In genomic region chr11:98192901-98193805, GRCm38 (mm10) we compare ENCODE assay signal across 8 mouse cellular contexts. TPM values are rescaled to one million over a fixed set of nuclear protein-coding genes. Genes with fewer than 3 reads are reported as not detected.
DNase-seq lines count a peak whose midpoint lies in the region; ATAC-seq and TF ChIP-seq lines count a peak whose summit lies in the region.

Med1 (minus strand) TSS chr11:98193293.

- peak; percentile 73 for TF ChIP-seq EP300 in lung, postnatal 0 days (IDR thresholded peaks at IDR 0.05)

- peaks cover 22% of the 10 kb centered on the region for H3K4me1 ChIP-seq in hindbrain, embryonic 10.5 days (replicated peaks)
- no peaks in the 10 kb centered on the region for H3K4me1 ChIP-seq in lung, postnatal 0 days (ENCODE audit: insufficient read depth, low read depth, low read length)

- peak within 1 kb of the TSS; percentile 91 for H3K4me3 ChIP-seq in hindbrain, embryonic 10.5 days
- H3K4me3 ChIP-seq in lung, postnatal 0 days (ENCODE audit: low read depth, low read length): peak within 1 kb of the TSS; percentile 83

- H3K9me3 ChIP-seq in hindbrain, embryonic 10.5 days: no peaks in the 10 kb centered on the region
- H3K9me3 ChIP-seq in lung, postnatal 0 days (ENCODE audit: low read length): no peaks in the 10 kb centered on the region

- WGBS in hindbrain, embryonic 10.5 days: under 1% methylated on average over 53 of the region's 53 CpGs
- WGBS in lung, postnatal 0 days: 1% methylated on average over 49 of the region's 53 CpGs

- ATAC-seq in frontal cortex, adult (ENCODE audit: low TSS enrichment): peak; percentile 99
- ATAC-seq in lung, postnatal 0 days: peak; percentile 98

- H3K4me2 ChIP-seq in lung, postnatal 0 days (replicated peaks; ENCODE audit: low read depth, low read length): peak within 1 kb of the TSS; percentile 72

- no peaks in the 10 kb centered on the region for H3K27me3 ChIP-seq in hindbrain, embryonic 10.5 days (ENCODE audit: insufficient read depth, poor library complexity, severe bottlenecking)
- no peaks in the 10 kb centered on the region for H3K27me3 ChIP-seq in lung, postnatal 0 days (replicated peaks; ENCODE audit: insufficient read depth, low read length)

- H3K9ac ChIP-seq in lung, postnatal 0 days (replicated peaks; ENCODE audit: low read depth): peak within 1 kb of the TSS; percentile 88

- H3K36me3 ChIP-seq in hindbrain, embryonic 10.5 days: peaks cover 32% of the 10 kb centered on the region
- H3K36me3 ChIP-seq in lung, postnatal 0 days (ENCODE audit: insufficient read depth, low read length): no peaks in the 10 kb centered on the region; the same call in 1 of the 2 replicates

- DNase-seq in MN1 (ENCODE audit: low spot score): peak; percentile 98
- DNase-seq in cerebellum, adult 9-10 months: peak; percentile 93
- peak; percentile 93 for DNase-seq in hindbrain, embryonic 10.5 days (ENCODE audit: low spot score)
- DNase-seq in layer of hippocampus, adult 9-11 months: peak; percentile 95
- DNase-seq in lung, postnatal 0 days (ENCODE audit: low spot score): peak; percentile 100
- DNase-seq in ovary, postnatal 14 days (ENCODE audit: low spot score): peak; percentile 86
- DNase-seq in thymus, postnatal 14 days: peak; percentile 94

- peak within 1 kb of the TSS; percentile 97 for H3K27ac ChIP-seq in hindbrain, embryonic 10.5 days
- peak within 1 kb of the TSS; percentile 92 for H3K27ac ChIP-seq in lung, postnatal 0 days (ENCODE audit: low read length)

- no peak for TF ChIP-seq CTCF in lung, postnatal 0 days (IDR thresholded peaks at IDR 0.05)

RNA-seq across cellular contexts. Expression of gene Med1, which starts in this region (rescaled TPM):
- polyA plus RNA-seq in hindbrain, embryonic 10.5 days (2016; fragmentation: Nextera tagmentation; extraction: Ambion mirVana): 62.8 and 73.0 TPM in 2 replicates
- 32.2 and 34.1 TPM in 2 replicates for polyA plus RNA-seq in lung, postnatal 0 days (2015; fragmentation: Nextera tagmentation; extraction: Ambion mirVana)

Comparison
In these comparisons a context has a peak if more than half of its experiments do, and no peak if none do; other contexts are left out.
1. Peak in every context shown above with its lines: DNase-seq, ATAC-seq, H3K4me3 ChIP-seq and H3K27ac ChIP-seq.